Mouse (Mus musculus): ENCODE measurements around the gene Tbx2. TPM values are rescaled to one million over a fixed set of nuclear protein-coding genes. Genes with fewer than 3 reads are reported as not detected.

Gene Tbx2
- polyA plus RNA-seq, 1 experiment from 2014 or later = 0.83 TPM

- Histone ChIP-seq H3K36me3 (ENCODE audit: control insufficient read depth, insufficient read depth, low read length) (no peaks in the 10 kb centered on the region), H3K4me2 (ENCODE audit: low read length) (no peak overlapping the region), H3K9ac (replicated peaks; ENCODE audit: low read length) (no peak overlapping the region), H3K27ac (replicated peaks; ENCODE audit: low read depth, low read length) (no peak overlapping the region), H3K27me3 (ENCODE audit: control insufficient read depth, insufficient read depth, low read length) (no peaks in the 10 kb centered on the region; the same call in 1 of the 2 replicates), H3K9me3 (ENCODE audit: control insufficient read depth, low read length) (no peaks in the 10 kb centered on the region), H3K4me1 (ENCODE audit: control insufficient read depth, insufficient read depth, low read length) (peaks cover 4% of the 10 kb centered on the region; the same call in 1 of the 2 replicates), H3K4me3 (replicated peaks; ENCODE audit: low read depth, low read length) (no peak overlapping the region)
- ATAC-seq (ENCODE audit: low FRiP score, low TSS enrichment) = no peak
- WGBS = 82% methylated on average over 3 of the region's 3 CpGs
- DNase-seq = no peak
These were observed 13.9 kb upstream of the Tbx2 start for GRCm38 (mm10) chr11:85818401-85818800.

DNA sequence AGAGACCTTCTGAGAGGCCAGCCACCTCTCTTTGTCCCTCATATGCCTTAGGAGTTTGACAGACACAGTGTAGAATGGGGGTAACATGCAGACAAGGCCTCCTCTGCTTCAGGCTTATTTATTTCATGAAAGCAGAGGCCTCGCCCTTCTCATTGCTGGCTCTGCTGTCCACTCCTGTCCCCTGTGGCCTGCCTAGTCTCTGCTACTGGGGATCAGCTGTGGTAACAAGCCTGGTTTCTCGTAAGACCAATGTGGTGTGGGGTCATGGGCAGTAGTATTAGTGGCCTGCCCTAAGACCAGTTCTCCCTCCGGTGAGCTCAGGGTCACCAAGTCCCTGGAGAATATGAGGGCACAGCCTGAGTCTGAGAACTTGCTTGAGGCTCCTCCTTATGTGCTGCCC lies 11.4 kb upstream of the Tbx2 start:
- H3K27ac ChIP-seq (replicated peaks; ENCODE audit: low read depth, low read length) = no peak overlapping the region
- H3K27me3 ChIP-seq (ENCODE audit: control insufficient read depth, insufficient read depth, low read length) = peaks cover 12% of the 10 kb centered on the region
- H3K9me3 ChIP-seq (ENCODE audit: control insufficient read depth, low read length) = no peaks in the 10 kb centered on the region
- H3K4me1 ChIP-seq (ENCODE audit: control insufficient read depth, insufficient read depth, low read length) = peaks cover 4% of the 10 kb centered on the region; the same call in 1 of the 2 replicates
- no peak overlapping the region for H3K9ac ChIP-seq (replicated peaks; ENCODE audit: low read length)
- DNase-seq = no peak
- H3K4me3 ChIP-seq (replicated peaks; ENCODE audit: low read depth, low read length) = no peak overlapping the region
- H3K36me3 ChIP-seq (ENCODE audit: control insufficient read depth, insufficient read depth, low read length) = no peaks in the 10 kb centered on the region
- 84% methylated on average over 3 of the region's 3 CpGs for WGBS
- ATAC-seq (ENCODE audit: low FRiP score, low TSS enrichment) = no peak
- H3K4me2 ChIP-seq (ENCODE audit: low read length) = no peak overlapping the region

DNA sequence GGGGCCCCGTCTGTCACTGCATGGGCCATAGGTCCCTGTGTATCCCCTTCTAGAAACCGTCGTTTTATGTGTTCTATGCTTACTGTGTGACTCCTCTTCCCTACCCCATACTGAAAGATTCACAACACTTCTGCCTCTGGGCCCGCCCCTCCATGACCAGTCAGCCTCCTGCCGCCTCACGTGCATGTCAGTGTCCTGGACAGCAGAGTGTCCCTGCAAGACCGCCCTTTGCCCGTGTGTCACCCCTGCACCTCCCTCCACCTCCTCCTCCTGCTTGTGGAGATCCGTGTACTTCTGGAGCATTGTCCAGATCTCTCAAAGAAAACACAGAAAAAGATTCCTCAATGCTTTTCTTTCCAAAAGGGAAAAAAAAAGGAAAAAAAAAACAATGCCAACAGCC lies 10.7 kb upstream of the Tbx2 start:
- H3K27ac ChIP-seq (replicated peaks; ENCODE audit: low read depth, low read length) = no peak overlapping the region
- peaks cover 19% of the 10 kb centered on the region for H3K27me3 ChIP-seq (ENCODE audit: control insufficient read depth, insufficient read depth, low read length)
- DNase-seq (no peak), ATAC-seq (ENCODE audit: low FRiP score, low TSS enrichment) (no peak)
- WGBS = 76% methylated on average over 9 of the region's 9 CpGs
- no peak overlapping the region for H3K4me3 ChIP-seq (replicated peaks; ENCODE audit: low read depth, low read length)
- H3K4me1 ChIP-seq (ENCODE audit: control insufficient read depth, insufficient read depth, low read length) = peaks cover 4% of the 10 kb centered on the region; the same call in 1 of the 2 replicates
- H3K36me3 ChIP-seq (ENCODE audit: control insufficient read depth, insufficient read depth, low read length) = no peaks in the 10 kb centered on the region
- H3K9ac ChIP-seq (replicated peaks; ENCODE audit: low read length) = no peak overlapping the region
- H3K9me3 ChIP-seq (ENCODE audit: control insufficient read depth, low read length) = no peaks in the 10 kb centered on the region
- H3K4me2 ChIP-seq (ENCODE audit: low read length) = no peak overlapping the region

DNA sequence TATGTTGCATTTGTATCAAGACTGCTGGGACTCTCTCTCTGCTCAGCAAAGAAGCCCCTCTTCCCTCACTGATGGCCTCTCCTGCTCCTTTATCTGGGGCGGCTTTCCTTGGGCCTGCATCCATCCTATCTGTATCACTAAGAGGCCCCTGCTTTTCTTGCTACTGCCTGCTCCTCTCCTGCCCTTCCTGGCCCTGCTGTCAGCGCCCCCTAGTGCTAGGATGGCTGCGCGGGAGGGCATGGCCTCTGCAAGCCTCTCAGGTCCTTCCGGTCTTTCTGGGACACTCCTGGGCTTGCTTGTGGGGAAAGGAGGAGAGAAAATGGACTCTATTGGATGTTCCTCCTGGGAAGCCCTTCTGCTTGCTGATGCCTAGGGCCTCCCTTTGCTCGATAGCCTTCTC lies 9.2 kb upstream of the Tbx2 start:
- Histone ChIP-seq H3K9me3 (ENCODE audit: control insufficient read depth, low read length) (no peaks in the 10 kb centered on the region), H3K27ac (replicated peaks; ENCODE audit: low read depth, low read length) (no peak overlapping the region), H3K36me3 (ENCODE audit: control insufficient read depth, insufficient read depth, low read length) (no peaks in the 10 kb centered on the region), H3K4me3 (replicated peaks; ENCODE audit: low read depth, low read length) (no peak overlapping the region), H3K4me2 (ENCODE audit: low read length) (no peak overlapping the region), H3K4me1 (ENCODE audit: control insufficient read depth, insufficient read depth, low read length) (peaks cover 4% of the 10 kb centered on the region; the same call in 1 of the 2 replicates), H3K27me3 (ENCODE audit: control insufficient read depth, insufficient read depth, low read length) (peaks cover 34% of the 10 kb centered on the region), H3K9ac (replicated peaks; ENCODE audit: low read length) (no peak overlapping the region)
- ATAC-seq (ENCODE audit: low FRiP score, low TSS enrichment) (no peak), DNase-seq (peak; percentile 78)
- WGBS = 12% methylated on average over 6 of the region's 6 CpGs

DNA sequence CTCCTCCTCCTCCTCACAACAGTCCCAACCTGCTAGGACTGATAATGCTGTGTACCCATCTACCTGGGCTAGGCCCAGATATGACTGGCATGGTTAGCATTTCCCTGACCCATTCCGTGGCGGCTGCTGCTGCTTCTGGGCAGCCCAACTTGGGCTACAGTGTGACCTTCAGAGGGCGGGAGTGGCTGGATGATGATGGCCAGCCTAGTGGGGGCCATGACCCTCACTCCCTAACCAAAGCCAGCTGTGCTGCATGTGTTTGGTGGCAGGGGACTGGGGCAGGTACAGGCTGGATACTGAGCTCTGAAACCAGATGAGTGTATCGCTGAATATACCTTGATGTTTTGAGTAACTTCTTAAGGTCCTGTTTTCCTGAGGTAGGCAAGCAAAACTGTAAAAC lies 8.6 kb upstream of the Tbx2 start:
- Histone ChIP-seq H3K9ac (replicated peaks; ENCODE audit: low read length) (no peak overlapping the region), H3K36me3 (ENCODE audit: control insufficient read depth, insufficient read depth, low read length) (no peaks in the 10 kb centered on the region), H3K4me2 (ENCODE audit: low read length) (no peak overlapping the region), H3K4me1 (ENCODE audit: control insufficient read depth, insufficient read depth, low read length) (peaks cover 4% of the 10 kb centered on the region; the same call in 1 of the 2 replicates), H3K9me3 (ENCODE audit: control insufficient read depth, low read length) (no peaks in the 10 kb centered on the region), H3K27me3 (ENCODE audit: control insufficient read depth, insufficient read depth, low read length) (peaks cover 39% of the 10 kb centered on the region), H3K27ac (replicated peaks; ENCODE audit: low read depth, low read length) (no peak overlapping the region), H3K4me3 (replicated peaks; ENCODE audit: low read depth, low read length) (no peak overlapping the region)
- ATAC-seq (ENCODE audit: low FRiP score, low TSS enrichment) (no peak), DNase-seq (no peak)
- 91% methylated on average over 4 of the region's 4 CpGs for WGBS

DNA sequence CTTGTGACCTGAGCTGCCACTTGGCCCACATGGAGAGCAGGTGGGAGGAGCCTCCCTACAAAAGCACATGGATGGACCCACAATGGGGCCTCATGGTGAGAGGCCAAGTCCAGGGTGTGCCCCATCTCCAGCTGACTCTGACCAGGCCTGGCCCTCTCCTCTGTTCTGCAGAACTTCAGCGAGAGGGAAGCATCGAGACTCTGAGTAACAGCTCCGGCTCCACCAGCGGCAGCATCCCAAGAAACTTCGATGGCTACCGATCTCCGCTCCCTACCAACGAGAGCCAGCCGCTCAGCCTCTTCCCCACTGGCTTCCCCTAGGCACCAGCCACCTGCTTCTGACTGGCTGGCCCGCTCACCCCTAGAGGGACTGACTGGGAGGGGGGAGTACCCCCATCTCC lies 7.3 kb upstream of the Tbx2 start:
- Histone ChIP-seq H3K27me3 (ENCODE audit: control insufficient read depth, insufficient read depth, low read length) (peaks cover 50% of the 10 kb centered on the region), H3K27ac (replicated peaks; ENCODE audit: low read depth, low read length) (no peak overlapping the region), H3K4me2 (ENCODE audit: low read length) (no peak overlapping the region), H3K4me3 (replicated peaks; ENCODE audit: low read depth, low read length) (no peak overlapping the region), H3K9ac (replicated peaks; ENCODE audit: low read length) (no peak overlapping the region), H3K4me1 (ENCODE audit: control insufficient read depth, insufficient read depth, low read length) (peaks cover 4% of the 10 kb centered on the region; the same call in 1 of the 2 replicates), H3K36me3 (ENCODE audit: control insufficient read depth, insufficient read depth, low read length) (no peaks in the 10 kb centered on the region), H3K9me3 (ENCODE audit: control insufficient read depth, low read length) (no peaks in the 10 kb centered on the region)
- DNase-seq (no peak), ATAC-seq (ENCODE audit: low FRiP score, low TSS enrichment) (no peak)
- 70% methylated on average over 9 of the region's 10 CpGs for WGBS

DNA sequence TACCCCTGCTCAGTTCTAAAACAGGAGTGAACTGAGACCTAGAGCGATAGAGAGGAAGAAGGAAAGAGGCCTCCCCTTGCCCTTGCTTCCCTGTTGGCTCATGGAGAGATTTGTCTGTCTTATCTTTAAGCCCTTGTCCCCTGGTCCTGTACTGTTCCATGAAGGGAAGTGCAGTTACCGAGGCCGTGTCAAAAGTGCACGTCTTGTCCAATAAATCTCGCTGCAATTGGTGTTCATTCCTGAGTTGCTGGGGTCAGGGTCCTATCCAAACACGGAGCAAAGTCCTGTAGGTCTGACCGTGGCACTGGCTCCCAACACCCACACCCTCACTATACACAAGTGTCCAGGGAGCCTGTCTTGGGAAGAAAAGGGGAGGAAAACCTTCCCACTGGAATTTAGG lies 6.5 kb upstream of the Tbx2 start:
- Histone ChIP-seq H3K36me3 (ENCODE audit: control insufficient read depth, insufficient read depth, low read length) (no peaks in the 10 kb centered on the region), H3K4me1 (ENCODE audit: control insufficient read depth, insufficient read depth, low read length) (0 out of 2 replicates have a peak, but pooled peaks cover 5% of the 10 kb centered on the region), H3K9me3 (ENCODE audit: control insufficient read depth, low read length) (no peaks in the 10 kb centered on the region), H3K4me3 (replicated peaks; ENCODE audit: low read depth, low read length) (no peak overlapping the region), H3K27ac (replicated peaks; ENCODE audit: low read depth, low read length) (no peak overlapping the region), H3K4me2 (ENCODE audit: low read length) (no peak overlapping the region), H3K27me3 (ENCODE audit: control insufficient read depth, insufficient read depth, low read length) (peaks cover 57% of the 10 kb centered on the region), H3K9ac (replicated peaks; ENCODE audit: low read length) (no peak overlapping the region)
- WGBS = 83% methylated on average over 7 of the region's 7 CpGs
- DNase-seq (no peak), ATAC-seq (ENCODE audit: low FRiP score, low TSS enrichment) (no peak)

DNA sequence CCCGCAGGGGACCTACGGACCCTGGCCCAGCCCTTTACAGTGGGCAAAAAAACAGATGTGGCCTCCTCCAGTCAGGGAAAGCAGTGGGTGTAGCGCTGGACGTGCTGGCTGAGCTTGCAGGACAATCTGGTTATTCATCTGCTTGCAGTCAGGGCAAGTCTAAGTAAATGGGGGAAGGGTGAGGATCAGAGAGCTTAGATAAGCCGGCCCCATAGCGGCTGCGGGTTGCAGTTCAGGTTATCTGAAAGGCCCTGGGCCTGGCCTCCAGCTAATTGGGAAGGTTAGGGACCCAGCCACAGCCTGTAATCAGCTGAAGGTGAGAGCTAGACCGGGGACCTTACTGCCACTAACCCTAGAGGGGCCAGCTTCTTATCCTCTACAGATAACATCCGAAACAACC lies 5.0 kb upstream of the Tbx2 start:
- no peaks in the 10 kb centered on the region for H3K36me3 ChIP-seq (ENCODE audit: control insufficient read depth, insufficient read depth, low read length)
- ATAC-seq (ENCODE audit: low FRiP score, low TSS enrichment) (no peak), DNase-seq (no peak)
- H3K9me3 ChIP-seq (ENCODE audit: control insufficient read depth, low read length) = no peaks in the 10 kb centered on the region
- peaks cover 10% of the 10 kb centered on the region; the same call in 1 of the 2 replicates for H3K4me1 ChIP-seq (ENCODE audit: control insufficient read depth, insufficient read depth, low read length)
- H3K4me3 ChIP-seq (replicated peaks; ENCODE audit: low read depth, low read length) = no peak overlapping the region
- H3K27ac ChIP-seq (replicated peaks; ENCODE audit: low read depth, low read length) = no peak overlapping the region
- peaks cover 71% of the 10 kb centered on the region for H3K27me3 ChIP-seq (ENCODE audit: control insufficient read depth, insufficient read depth, low read length)
- no peak overlapping the region for H3K9ac ChIP-seq (replicated peaks; ENCODE audit: low read length)
- no peak overlapping the region for H3K4me2 ChIP-seq (ENCODE audit: low read length)
- WGBS = 14% methylated on average over 9 of the region's 9 CpGs

- Histone ChIP-seq H3K27me3 (ENCODE audit: control insufficient read depth, insufficient read depth, low read length) (peaks cover 73% of the 10 kb centered on the region), H3K9me3 (ENCODE audit: control insufficient read depth, low read length) (no peaks in the 10 kb centered on the region), H3K9ac (replicated peaks; ENCODE audit: low read length) (no peak overlapping the region), H3K27ac (replicated peaks; ENCODE audit: low read depth, low read length) (no peak overlapping the region), H3K4me1 (ENCODE audit: control insufficient read depth, insufficient read depth, low read length) (peaks cover 20% of the 10 kb centered on the region; the same call in 1 of the 2 replicates), H3K36me3 (ENCODE audit: control insufficient read depth, insufficient read depth, low read length) (no peaks in the 10 kb centered on the region), H3K4me3 (replicated peaks; ENCODE audit: low read depth, low read length) (no peak overlapping the region), H3K4me2 (ENCODE audit: low read length) (no peak overlapping the region; the same call in 1 of the 2 replicates)
- 7% methylated on average over 38 of the region's 38 CpGs for WGBS
- DNase-seq (peak; percentile 38), ATAC-seq (ENCODE audit: low FRiP score, low TSS enrichment) (no peak)
These were observed 3.4 kb upstream of the Tbx2 start for GRCm38 (mm10) chr11:85828691-85829519.

Data from midbrain, embryonic 14.5 days (tissue).